Mouse (Mus musculus): Measurements from ENCODE around the gene Neurl1b.

Neurl1b gene

GRCm38 (mm10) chr17:26397339-26397738 is 17.3 kb upstream of the Neurl1b start:
- peak; percentile 46 for DNase-seq (ENCODE audit: low spot score)

- no peak for DNase-seq (ENCODE audit: low spot score)
Observed at GRCm38 (mm10) chr17:26405340-26406100, 9.1 kb upstream of the Neurl1b start.

- DNase-seq (ENCODE audit: low spot score) = no peak
Observed at GRCm38 (mm10) chr17:26412967-26413366, 1.7 kb upstream of the Neurl1b start.

- no peak for DNase-seq (ENCODE audit: low spot score)
Observed at GRCm38 (mm10) chr17:26414184-26414522, 476 bp upstream of the Neurl1b start.

- no peak for DNase-seq (ENCODE audit: low spot score)
Observed at GRCm38 (mm10) chr17:26415355-26415865, 781 bp downstream of the Neurl1b start.

- DNase-seq (ENCODE audit: low spot score) = no peak
Observed at GRCm38 (mm10) chr17:26416141-26416540, 1.5 kb downstream of the Neurl1b start.

- no peak for DNase-seq (ENCODE audit: low spot score)
Observed at GRCm38 (mm10) chr17:26417770-26418421, 3.3 kb downstream of the Neurl1b start.

- no peak for DNase-seq (ENCODE audit: low spot score)
Observed at GRCm38 (mm10) chr17:26420491-26421247, 6.0 kb downstream of the Neurl1b start.

- DNase-seq (ENCODE audit: low spot score) = no peak
Observed at GRCm38 (mm10) chr17:26421561-26421960, 6.9 kb downstream of the Neurl1b start.

GRCm38 (mm10) chr17:26422390-26422789 is 7.8 kb downstream of the Neurl1b start:
- no peak for DNase-seq (ENCODE audit: low spot score)

- peak; percentile 77 for DNase-seq (ENCODE audit: low spot score)
Observed at GRCm38 (mm10) chr17:26423967-26424641, 9.5 kb downstream of the Neurl1b start.

GRCm38 (mm10) chr17:26424973-26425735 is 10.5 kb downstream of the Neurl1b start:
- DNase-seq (ENCODE audit: low spot score) = peak; percentile 65

- no peak for DNase-seq (ENCODE audit: low spot score)
Observed at GRCm38 (mm10) chr17:26433295-26433694, 18.7 kb downstream of the Neurl1b start.

- DNase-seq (ENCODE audit: low spot score) = no peak
Observed at GRCm38 (mm10) chr17:26437089-26437815, 22.6 kb downstream of the Neurl1b start.

- no peak for DNase-seq (ENCODE audit: low spot score)
Observed at GRCm38 (mm10) chr17:26439001-26439400, 24.4 kb downstream of the Neurl1b start.

GRCm38 (mm10) chr17:26441024-26441423 is 26.4 kb downstream of the Neurl1b start:
- DNase-seq (ENCODE audit: low spot score) = no peak

GRCm38 (mm10) chr17:26442197-26442596 is 27.6 kb downstream of the Neurl1b start:
- DNase-seq (ENCODE audit: low spot score) = no peak

- DNase-seq (ENCODE audit: low spot score) = no peak
Observed at GRCm38 (mm10) chr17:26443865-26444264, 29.2 kb downstream of the Neurl1b start.

GRCm38 (mm10) chr17:26449472-26449871 is 34.8 kb downstream of the Neurl1b start:
- no peak for DNase-seq (ENCODE audit: low spot score)

- peak; percentile 44 for DNase-seq (ENCODE audit: low spot score)
Observed at GRCm38 (mm10) chr17:26451651-26452295, 37.1 kb downstream of the Neurl1b start.

All from ovary, postnatal 14 days (tissue).